Mouse (Mus musculus): ENCODE data around the gene Olfr1136. TPM values are rescaled to one million over a fixed set of nuclear protein-coding genes. Genes with fewer than 3 reads are reported as not detected.

Olfr1136 gene
- polyA plus RNA-seq (2012; rRNA removed; ENCODE audit: low replicate concordance) = not detected in 2 replicates

GRCm38 (mm10) chr2:87693847-87694246 lies at the start of gene Olfr1136:
Olfr1136 (minus strand) TSS chr2:87693947.

GRCm38 (mm10) chr2:87743452-87743851 lies 49.7 kb upstream of the Olfr1136 start, which contains the start of gene Olfr1140:
Olfr1140 (plus strand) TSS chr2:87743752.

GRCm38 (mm10) chr2:87739878-87740277 lies 46.1 kb upstream of the Olfr1136 start, which contains the start of gene Olfr1138:
Olfr1138 (minus strand) TSS chr2:87739978.

GRCm38 (mm10) chr2:87713079-87713478 lies 19.3 kb upstream of the Olfr1136 start, which contains the start of gene Olfr1137:
Olfr1137 (minus strand) TSS chr2:87713179.

GRCm38 (mm10) chr2:87673564-87673963 lies 20.2 kb downstream of the Olfr1136 start, which contains the start of gene Olfr1135:
Olfr1135 (minus strand) TSS chr2:87673664.

GRCm38 (mm10) chr2:87658360-87658759 lies 35.4 kb downstream of the Olfr1136 start, which contains the start of gene Olfr1134:
Olfr1134 (minus strand) TSS chr2:87658460.

GRCm38 (mm10) chr2:87647274-87647673 lies 46.5 kb downstream of the Olfr1136 start, which contains the start of gene Olfr1133:
Olfr1133 (minus strand) TSS chr2:87647374.

Other genes starting within 250 kb of the Olfr1136 start
- not detected in 2 replicates for gene Olfr1126, start 240.0 kb downstream of the Olfr1136 start, polyA plus RNA-seq (2012; rRNA removed; ENCODE audit: low replicate concordance)
- not detected in 2 replicates for gene Pramel7, start 196.9 kb downstream of the Olfr1136 start, polyA plus RNA-seq (2012; rRNA removed; ENCODE audit: low replicate concordance)
- gene Pramel6, start 187.4 kb downstream of the Olfr1136 start, polyA plus RNA-seq (2012; rRNA removed; ENCODE audit: low replicate concordance) = not detected in 2 replicates
- gene Olfr153, start 162.2 kb downstream of the Olfr1136 start, polyA plus RNA-seq (2012; rRNA removed; ENCODE audit: low replicate concordance) = not detected in 2 replicates
- gene Olfr1128, start 148.4 kb downstream of the Olfr1136 start, polyA plus RNA-seq (2012; rRNA removed; ENCODE audit: low replicate concordance) = not detected in 2 replicates
- gene Olfr1129, start 120.0 kb downstream of the Olfr1136 start, polyA plus RNA-seq (2012; rRNA removed; ENCODE audit: low replicate concordance) = not detected in 2 replicates
- not detected in 2 replicates for gene Olfr1130, start 87.7 kb downstream of the Olfr1136 start, polyA plus RNA-seq (2012; rRNA removed; ENCODE audit: low replicate concordance)
- not detected in 2 replicates for gene Olfr1131, start 66.8 kb downstream of the Olfr1136 start, polyA plus RNA-seq (2012; rRNA removed; ENCODE audit: low replicate concordance)
- not detected in 2 replicates for gene Olfr1132, start 56.4 kb downstream of the Olfr1136 start, polyA plus RNA-seq (2012; rRNA removed; ENCODE audit: low replicate concordance)
- gene Olfr1133, start 46.6 kb downstream of the Olfr1136 start, polyA plus RNA-seq (2012; rRNA removed; ENCODE audit: low replicate concordance) = not detected in 2 replicates
- not detected in 2 replicates for gene Olfr1134, start 35.5 kb downstream of the Olfr1136 start, polyA plus RNA-seq (2012; rRNA removed; ENCODE audit: low replicate concordance)
- not detected in 2 replicates for gene Olfr1135, start 20.3 kb downstream of the Olfr1136 start, polyA plus RNA-seq (2012; rRNA removed; ENCODE audit: low replicate concordance)
- not detected in 2 replicates for gene Olfr1137, start 19.2 kb upstream of the Olfr1136 start, polyA plus RNA-seq (2012; rRNA removed; ENCODE audit: low replicate concordance)
- not detected in 2 replicates for gene Olfr1138, start 46.0 kb upstream of the Olfr1136 start, polyA plus RNA-seq (2012; rRNA removed; ENCODE audit: low replicate concordance)
- not detected in 2 replicates for gene Olfr1140, start 49.8 kb upstream of the Olfr1136 start, polyA plus RNA-seq (2012; rRNA removed; ENCODE audit: low replicate concordance)
- gene Olfr1141, start 60.0 kb upstream of the Olfr1136 start, polyA plus RNA-seq (2012; rRNA removed; ENCODE audit: low replicate concordance) = not detected in 2 replicates
- gene Olfr152, start 85.5 kb upstream of the Olfr1136 start, polyA plus RNA-seq (2012; rRNA removed; ENCODE audit: low replicate concordance) = not detected in 2 replicates
- not detected in 2 replicates for gene Olfr1143, start 106.6 kb upstream of the Olfr1136 start, polyA plus RNA-seq (2012; rRNA removed; ENCODE audit: low replicate concordance)
- gene Olfr1145, start 115.9 kb upstream of the Olfr1136 start, polyA plus RNA-seq (2012; rRNA removed; ENCODE audit: low replicate concordance) = not detected in 2 replicates
- not detected in 2 replicates for gene Olfr1148, start 136.6 kb upstream of the Olfr1136 start, polyA plus RNA-seq (2012; rRNA removed; ENCODE audit: low replicate concordance)
- gene Olfr1150-ps1, start 150.0 kb upstream of the Olfr1136 start, polyA plus RNA-seq (2012; rRNA removed; ENCODE audit: low replicate concordance) = not detected in 2 replicates
- gene Olfr1151, start 161.9 kb upstream of the Olfr1136 start, polyA plus RNA-seq (2012; rRNA removed; ENCODE audit: low replicate concordance) = not detected in 2 replicates
- not detected in 2 replicates for gene Olfr1152, start 172.5 kb upstream of the Olfr1136 start, polyA plus RNA-seq (2012; rRNA removed; ENCODE audit: low replicate concordance)
- gene Olfr1153, start 201.0 kb upstream of the Olfr1136 start, polyA plus RNA-seq (2012; rRNA removed; ENCODE audit: low replicate concordance) = not detected in 2 replicates
- gene Olfr1154, start 211.2 kb upstream of the Olfr1136 start, polyA plus RNA-seq (2012; rRNA removed; ENCODE audit: low replicate concordance) = not detected in 2 replicates

All from duodenum, adult 2 months (tissue).